Mouse (Mus musculus) lung, adult 2 months (tissue): Measurements from ENCODE around the gene Tap1. TPM values are rescaled to one million over a fixed set of nuclear protein-coding genes. Genes with fewer than 3 reads are reported as not detected.
"Not testable (repeated sequence)": the region's sequence is repeated elsewhere in the genome, so short reads cannot be mapped to it uniquely, and the experiment has no call there.

Experiments
- DNase-seq: peaks from one replicate; pipeline ENCODE4 v3.0.0; 2022
- H3K4me1 ChIP-seq: fragments of 200-500 bp; 2 replicates; pipeline ENCODE4 v1.6.1; 2011; ENCODE audit warnings: low read length; ENCODE audit not compliant: control insufficient read depth, insufficient read depth
- H3K4me3 ChIP-seq: fragments of 200-500 bp; replicated peaks from 2 replicates; pipeline ENCODE3; 2011; ENCODE audit warnings: low read depth, mild to moderate bottlenecking, control low read depth, low read length; ENCODE audit errors: extremely low read depth
- CTCF ChIP-seq: fragments of 200-500 bp; IDR thresholded peaks from 2 replicates; pipeline ENCODE4 v1.5.1; 2011; ENCODE audit warnings: mild to moderate bottlenecking, low read length, control low read depth; ENCODE audit not compliant: insufficient read depth
- POLR2A ChIP-seq: fragments of 200-500 bp; IDR thresholded peaks from 2 replicates; pipeline ENCODE4 v1.6.1; 2011; ENCODE audit warnings: low read depth, mild to moderate bottlenecking, control low read depth, low read length, borderline replicate concordance; ENCODE audit errors: extremely low read depth
- WGBS: fragments of 180-500 bp; shearing (Covaris S2); methylation state at CpG from one replicate; pipeline ENCODE4 v1.1.7; 2018; 5-methylcytosine and 5-hydroxymethylcytosine counted together
- polyA plus RNA-seq: library from polyadenylated mRNA; depleted of rRNA; stranded (reverse); fragments of >200 nt; gene quantifications from 2 replicates; pipeline ENCODE4 v1.2.3, GENCODE M21; 2012; rRNA removed

Tap1 gene
- 45.1 and 46.3 TPM in 2 replicates for polyA plus RNA-seq

- Histone ChIP-seq H3K4me1 (peaks cover 11% of the 10 kb centered on the region), H3K4me3 (peak within 1 kb of the TSS; percentile 85)
- peak; percentile 99 for DNase-seq
- under 1% methylated on average over 46 of the region's 46 CpGs for WGBS
- peak; percentile 73; the same call in 1 of the 2 replicates for TF ChIP-seq POLR2A
- no peak for TF ChIP-seq CTCF
These were observed at the start of gene Tap1, which contains the start of gene Psmb9 for GRCm38 (mm10) chr17:34187261-34187916. Gene Tap1 (plus strand): TSS chr17:34187553. Gene Psmb9 (minus strand): TSS chr17:34187764.

- 68% methylated on average over 7 of the region's 7 CpGs for WGBS
- H3K4me1 ChIP-seq: peaks cover 5% of the 10 kb centered on the region; the same call in 1 of the 2 replicates
- TF ChIP-seq POLR2A (no peak), CTCF (no peak)
- H3K4me3 ChIP-seq: no peak overlapping the region
- no peak for DNase-seq
These were observed 49.8 kb upstream of the Tap1 start for GRCm38 (mm10) chr17:34137601-34138000.

- WGBS: 80% methylated on average over 7 of the region's 7 CpGs
- peaks cover 5% of the 10 kb centered on the region; the same call in 1 of the 2 replicates for H3K4me1 ChIP-seq
- DNase-seq: no peak
- no peak overlapping the region for H3K4me3 ChIP-seq
- TF ChIP-seq CTCF (no peak), POLR2A (no peak)
These were observed 48.7 kb upstream of the Tap1 start for GRCm38 (mm10) chr17:34138655-34139054.

GRCm38 (mm10) chr17:34139416-34139815, 47.9 kb upstream of the Tap1 start:
- 15% methylated on average over 16 of the region's 16 CpGs for WGBS
- H3K4me3 ChIP-seq: peak overlapping the region; percentile 34
- H3K4me1 ChIP-seq: peaks cover 5% of the 10 kb centered on the region; the same call in 1 of the 2 replicates
- peak; percentile 65 for DNase-seq
- no peak for TF ChIP-seq POLR2A
- no peak for TF ChIP-seq CTCF

- Histone ChIP-seq H3K4me3 (no peak overlapping the region), H3K4me1 (peaks cover 5% of the 10 kb centered on the region; the same call in 1 of the 2 replicates)
- no peak for DNase-seq
- 20% methylated on average over 5 of the region's 5 CpGs for WGBS
- TF ChIP-seq POLR2A (no peak), CTCF (no peak)
These were observed 47.1 kb upstream of the Tap1 start for GRCm38 (mm10) chr17:34140240-34140639.

- no peak overlapping the region for H3K4me3 ChIP-seq
- WGBS: 51% methylated on average over 4 of the region's 4 CpGs
- TF ChIP-seq CTCF (no peak), POLR2A (no peak)
- H3K4me1 ChIP-seq: peaks cover 2% of the 10 kb centered on the region; the same call in 1 of the 2 replicates
- no peak for DNase-seq
These were observed 45.9 kb upstream of the Tap1 start for GRCm38 (mm10) chr17:34141448-34141847.

- Histone ChIP-seq H3K4me3 (no peak overlapping the region), H3K4me1 (peaks cover 2% of the 10 kb centered on the region; the same call in 1 of the 2 replicates)
- WGBS: 35% methylated on average over 7 of the region's 7 CpGs
- no peak for DNase-seq
- TF ChIP-seq POLR2A: no peak
- no peak for TF ChIP-seq CTCF
These were observed 44.8 kb upstream of the Tap1 start for GRCm38 (mm10) chr17:34142456-34143010.

GRCm38 (mm10) chr17:34143033-34143432, 44.3 kb upstream of the Tap1 start, which contains the start of gene H2-DMb2:
Gene H2-DMb2 (plus strand): TSS chr17:34143307.
- no peak for TF ChIP-seq CTCF
- no peak for TF ChIP-seq POLR2A
- Histone ChIP-seq H3K4me3 (peak within 1 kb of the TSS; percentile 6), H3K4me1 (peaks cover 2% of the 10 kb centered on the region; the same call in 1 of the 2 replicates)
- peak; percentile 58 for DNase-seq
- 19% methylated on average over 7 of the region's 7 CpGs for WGBS

GRCm38 (mm10) chr17:34143461-34143860, 43.9 kb upstream of the Tap1 start:
- no peak for TF ChIP-seq CTCF
- TF ChIP-seq POLR2A: no peak
- Histone ChIP-seq H3K4me1 (peaks cover 2% of the 10 kb centered on the region; the same call in 1 of the 2 replicates), H3K4me3 (peak overlapping the region; percentile 6)
- no peak for DNase-seq
- WGBS: 40% methylated on average over 5 of the region's 5 CpGs

GRCm38 (mm10) chr17:34144221-34144620, 43.1 kb upstream of the Tap1 start:
- 79% methylated on average over 4 of the region's 4 CpGs for WGBS
- not testable (repeated sequence) for H3K4me1 ChIP-seq, DNase-seq, H3K4me3 ChIP-seq

GRCm38 (mm10) chr17:34144960-34145371, 42.4 kb upstream of the Tap1 start:
- Histone ChIP-seq H3K4me3 (no peak overlapping the region), H3K4me1 (no peaks in the 10 kb centered on the region)
- TF ChIP-seq CTCF: no peak
- TF ChIP-seq POLR2A: no peak
- no peak for DNase-seq
- WGBS: 70% methylated on average over 3 of the region's 3 CpGs
